Mouse (Mus musculus) G1E (cell line): ENCODE results near the gene Prkcg. TPM values are rescaled to one million over a fixed set of nuclear protein-coding genes. Genes with fewer than 3 reads are reported as not detected.
"Not testable (repeated sequence)": the region's sequence is repeated elsewhere in the genome, so short reads cannot be mapped to it uniquely, and the experiment has no call there.

Experiments
- ATAC-seq: 2 replicates; pipeline ENCODE4 v1.8.0; 2016; ENCODE audit warnings: mild to moderate bottlenecking; ENCODE audit not compliant: insufficient number of reproducible peaks, poor library complexity, low FRiP score, severe bottlenecking; ENCODE audit errors: extremely low read depth
- DNase-seq: peaks from one replicate; pipeline ENCODE4 v3.0.0; 2012; ENCODE audit warnings: low spot score
- H3K27me3 ChIP-seq: 2 replicates; pipeline ENCODE4 v1.6.1; 2012; ENCODE audit warnings: mild to moderate bottlenecking, low read length, inconsistent platforms; ENCODE audit not compliant: insufficient read depth
- H3K36me3 ChIP-seq: replicated peaks from 2 replicates; pipeline ENCODE3; 2012; ENCODE audit warnings: mild to moderate bottlenecking, inconsistent platforms
- H3K4me1 ChIP-seq: 2 replicates; pipeline ENCODE4 v1.6.1; 2012; ENCODE audit warnings: low read depth, low read length, inconsistent platforms, mixed read lengths; ENCODE audit not compliant: insufficient read depth
- H3K4me3 ChIP-seq: 2 replicates; pipeline ENCODE4 v1.5.1; 2012; ENCODE audit warnings: low read depth, mild to moderate bottlenecking, inconsistent platforms, low read length, moderate library complexity, mixed read lengths
- H3K9me3 ChIP-seq: replicated peaks from 2 replicates; pipeline ENCODE4 v1.6.1; 2012; ENCODE audit warnings: inconsistent platforms
- CTCF ChIP-seq: IDR thresholded peaks from 2 replicates; pipeline ENCODE4 v1.5.1; 2012; ENCODE audit warnings: low read depth, low read length, inconsistent platforms, mixed read lengths
- GATA1 ChIP-seq: IDR thresholded peaks from 2 replicates; pipeline ENCODE4 v1.6.1; 2012; ENCODE audit warnings: borderline replicate concordance, low read length, inconsistent platforms, mixed read lengths
- GATA2 ChIP-seq: IDR thresholded peaks from 2 replicates; pipeline ENCODE4 v1.6.1; 2012; ENCODE audit warnings: low read depth, low read length, inconsistent platforms, borderline replicate concordance
- POLR2AphosphoS5 ChIP-seq: IDR thresholded peaks from 2 replicates; pipeline ENCODE4 v1.6.1; 2012; ENCODE audit warnings: low read depth, low read length, inconsistent platforms; ENCODE audit not compliant: insufficient replicate concordance
- TAL1 ChIP-seq: conservative IDR thresholded peaks from 2 replicates; pipeline ENCODE4 v1.6.1; 2012; ENCODE audit warnings: low read depth, low read length, inconsistent platforms, mixed read lengths
- polyA plus RNA-seq: library from polyadenylated mRNA; stranded (reverse); fragments of >175 nt; gene quantifications from 2 replicates; pipeline ENCODE4 v1.2.3, GENCODE M21; 2012
- total RNA-seq, 2 experiments: library from RNA; stranded (forward) in 1 of 2; stranded (reverse) in 1 of 2; fragments of 200-1000 nt in 1 of 2; fragments of >200 nt in 1 of 2; fragmentation: Nextera tagmentation in 1 of 2; gene quantifications; 2 replicates each; pipeline ENCODE4 v1.2.3; 2014 to 2017

Prkcg gene
- total and polyA plus RNA-seq, 3 experiments = 0.33 TPM; not detected in 2

GRCm38 (mm10) chr7:3287186-3287585 is 1.8 kb upstream of the Prkcg start:
- Histone ChIP-seq H3K4me1 (no peaks in the 10 kb centered on the region), H3K36me3 (no peaks in the 10 kb centered on the region), H3K27me3 (peaks cover 8% of the 10 kb centered on the region), H3K4me3 (no peak overlapping the region), H3K9me3 (no peaks in the 10 kb centered on the region)
- no peak for TF ChIP-seq GATA2
- no peak for TF ChIP-seq CTCF
- no peak for TF ChIP-seq GATA1
- no peak for TF ChIP-seq TAL1
- no peak for TF ChIP-seq POLR2AphosphoS5
- ATAC-seq = no peak
- DNase-seq = no peak

DNA sequence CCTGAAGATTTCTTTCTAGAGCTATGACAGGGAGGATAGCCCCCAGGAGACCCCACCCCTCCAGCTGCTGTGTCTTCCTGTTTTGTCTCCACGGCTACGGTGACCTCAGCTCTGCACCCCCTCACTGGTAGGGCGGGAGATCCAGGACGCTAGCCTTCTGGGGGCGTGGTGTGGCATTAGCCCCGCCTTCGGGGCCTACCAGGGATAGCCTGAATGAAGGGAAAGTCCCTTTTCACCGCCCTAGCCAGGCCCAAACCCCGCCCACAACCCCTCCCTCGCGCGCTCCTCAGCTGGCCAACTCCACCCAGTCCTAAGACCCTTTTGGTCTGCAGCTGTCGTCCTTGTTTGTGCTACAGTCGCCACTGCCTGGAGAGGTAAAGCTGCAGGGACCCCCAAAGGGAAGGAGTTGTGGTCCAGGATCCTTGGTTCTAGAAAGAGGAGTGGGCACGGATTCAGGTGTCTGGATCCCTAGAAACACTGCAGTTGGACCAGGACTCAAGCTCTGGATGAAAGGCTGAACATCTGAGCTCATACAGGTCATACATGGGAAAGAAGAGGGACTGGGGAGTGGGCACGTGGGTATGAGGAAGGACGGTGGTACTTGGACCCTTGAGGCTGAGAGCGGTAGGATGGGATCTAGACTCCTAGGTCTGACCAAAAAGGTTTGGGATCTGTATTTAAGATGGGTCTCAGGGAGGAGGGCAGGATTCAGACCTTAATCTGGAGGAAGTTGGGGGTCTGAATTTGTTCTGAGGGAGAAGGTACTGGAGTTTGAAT is 1.5 kb downstream of the Prkcg start:
- H3K9me3 ChIP-seq = no peaks in the 10 kb centered on the region
- no peak for DNase-seq
- H3K36me3 ChIP-seq = no peaks in the 10 kb centered on the region
- no peaks in the 10 kb centered on the region for H3K4me1 ChIP-seq
- ATAC-seq = no peak
- TF ChIP-seq POLR2AphosphoS5 = no peak
- TF ChIP-seq GATA1 = no peak
- TF ChIP-seq GATA2 = no peak
- TF ChIP-seq CTCF = no peak
- TF ChIP-seq TAL1 = no peak
- H3K4me3 ChIP-seq = no peak overlapping the region
- H3K27me3 ChIP-seq = peaks cover 8% of the 10 kb centered on the region

DNA sequence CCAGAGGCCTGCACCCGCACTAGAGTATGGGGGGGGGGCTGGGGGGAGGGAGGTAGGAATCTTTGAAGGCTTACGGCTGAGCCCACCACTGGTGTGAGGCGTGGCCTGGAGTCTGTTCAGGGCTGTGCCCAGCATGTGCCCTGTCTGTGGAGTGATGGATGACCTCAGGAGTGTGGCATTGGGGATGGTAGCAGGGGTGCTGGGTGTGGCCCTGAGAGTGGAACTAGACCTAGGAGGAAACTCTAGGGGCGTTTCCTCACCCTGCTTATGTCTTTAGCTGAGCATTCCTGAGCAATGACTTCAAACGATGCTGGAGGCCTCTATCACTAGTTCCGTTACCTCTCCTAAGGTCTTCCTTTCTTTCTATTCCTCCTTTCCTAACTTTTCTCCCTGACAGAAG is 2.2 kb downstream of the Prkcg start:
- Histone ChIP-seq H3K4me1 (no peaks in the 10 kb centered on the region), H3K27me3 (peaks cover 8% of the 10 kb centered on the region), H3K4me3 (no peak overlapping the region), H3K36me3 (no peaks in the 10 kb centered on the region), H3K9me3 (no peaks in the 10 kb centered on the region)
- DNase-seq (no peak), ATAC-seq (no peak)
- TF ChIP-seq CTCF (no peak), POLR2AphosphoS5 (no peak), GATA1 (no peak), GATA2 (no peak), TAL1 (no peak)

GRCm38 (mm10) chr7:3291764-3292163 is 2.8 kb downstream of the Prkcg start:
- H3K4me1 ChIP-seq = no peaks in the 10 kb centered on the region
- peaks cover 8% of the 10 kb centered on the region for H3K27me3 ChIP-seq
- H3K36me3 ChIP-seq = no peaks in the 10 kb centered on the region
- DNase-seq (no peak), ATAC-seq (no peak)
- no peak overlapping the region for H3K4me3 ChIP-seq
- no peak for TF ChIP-seq CTCF
- no peak for TF ChIP-seq GATA2
- no peak for TF ChIP-seq GATA1
- TF ChIP-seq POLR2AphosphoS5 = no peak
- TF ChIP-seq TAL1 = no peak
- H3K9me3 ChIP-seq = peaks cover under 1% of the 10 kb centered on the region; the same call in 1 of the 2 replicates

DNA sequence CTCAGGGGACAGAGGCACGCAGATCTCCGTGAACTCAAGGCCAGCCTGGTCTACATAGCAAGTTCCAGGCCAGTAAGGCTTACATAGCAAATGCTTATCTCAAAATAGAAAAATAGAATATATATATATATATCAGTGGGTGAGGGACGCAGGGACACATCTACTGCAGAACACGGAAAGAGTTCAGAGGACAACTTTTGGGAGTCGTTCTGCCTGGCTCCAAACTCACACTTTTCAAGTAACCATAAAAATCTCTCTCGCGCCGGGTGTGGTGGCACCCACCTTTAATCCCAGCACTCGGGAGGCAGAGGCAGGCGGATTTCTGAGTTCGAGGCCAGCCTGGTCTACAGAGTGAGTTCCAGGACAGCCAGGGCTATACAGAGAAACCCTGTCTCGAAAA is 3.3 kb downstream of the Prkcg start:
- H3K4me3 ChIP-seq, ATAC-seq, H3K36me3 ChIP-seq, H3K4me1 ChIP-seq, H3K27me3 ChIP-seq, H3K9me3 ChIP-seq, DNase-seq: not testable (repeated sequence)

- Histone ChIP-seq H3K27me3 (peaks cover 8% of the 10 kb centered on the region), H3K9me3 (peaks cover 3% of the 10 kb centered on the region; the same call in 1 of the 2 replicates), H3K4me1 (no peaks in the 10 kb centered on the region), H3K4me3 (no peak overlapping the region), H3K36me3 (no peaks in the 10 kb centered on the region)
- DNase-seq (no peak), ATAC-seq (no peak)
- TF ChIP-seq CTCF (no peak), POLR2AphosphoS5 (no peak), GATA2 (no peak), GATA1 (no peak), TAL1 (no peak)
Measured at GRCm38 (mm10) chr7:3292791-3293190, 3.8 kb downstream of the Prkcg start.

- Histone ChIP-seq H3K27me3 (peaks cover 3% of the 10 kb centered on the region; the same call in 1 of the 2 replicates), H3K4me3 (no peak overlapping the region), H3K36me3 (no peaks in the 10 kb centered on the region), H3K4me1 (no peaks in the 10 kb centered on the region), H3K9me3 (peaks cover 3% of the 10 kb centered on the region; the same call in 1 of the 2 replicates)
- no peak for ATAC-seq
- no peak for DNase-seq
- TF ChIP-seq POLR2AphosphoS5 = no peak
- TF ChIP-seq GATA1 = no peak
- no peak for TF ChIP-seq CTCF
- no peak for TF ChIP-seq TAL1
- TF ChIP-seq GATA2 = no peak
Measured at GRCm38 (mm10) chr7:3294794-3295193, 5.8 kb downstream of the Prkcg start.
